Mouse (Mus musculus): Measurements from ENCODE around the gene Myo1f.

GRCm38 (mm10) chr17:33508386-33508785, 47.1 kb upstream of the Myo1f start:
- TF ChIP-seq CTCF (IDR thresholded peaks at IDR 0.05; ENCODE audit: extremely low read depth, insufficient read depth, insufficient read length, insufficient replicate concordance): no peak
- TF ChIP-seq POLR2A (IDR thresholded peaks at IDR 0.05; ENCODE audit: low read depth, low read length): no peak
